Mouse (Mus musculus) cortical plate, adult 2 months (tissue): Measurements from ENCODE around the gene Hoxd13.

Experiments used
- CTCF ChIP-seq: fragments of 200-500 bp; IDR thresholded peaks from 2 replicates; pipeline ENCODE4 v1.5.1; 2011; ENCODE audit warnings: mild to moderate bottlenecking, control low read depth, low read length; ENCODE audit not compliant: insufficient read depth; ENCODE audit errors: extremely low read depth
- POLR2A ChIP-seq: fragments of 200-500 bp; IDR thresholded peaks from 2 replicates; pipeline ENCODE4 v1.6.1; 2011; ENCODE audit warnings: mild to moderate bottlenecking, low read length, control low read depth; ENCODE audit not compliant: insufficient read depth; ENCODE audit errors: extremely low read depth

GRCm38 (mm10) chr2:74681594-74682531 is 13.8 kb downstream of the Hoxd13 start:
- TF ChIP-seq POLR2A, result no peak
- TF ChIP-seq CTCF, result no peak
